Mouse (Mus musculus) heart, embryonic 11.5 days (tissue): ENCODE results near the gene Tarm1. TPM values are rescaled to one million over a fixed set of nuclear protein-coding genes. Genes with fewer than 3 reads are reported as not detected.

Experiments used
- ATAC-seq: fragments of 200-750 bp; cut with Nextera tagmentation; replicated peaks from 2 replicates; pipeline ENCODE4 v1.8.0; 2017; ENCODE audit warnings: moderate library complexity; ENCODE audit not compliant: insufficient number of reproducible peaks, low FRiP score, low TSS enrichment
- H3K27ac ChIP-seq: fragments of 300-500 bp; sonication (generic); 2 replicates; pipeline ENCODE4 v1.5.1; 2014; ENCODE audit warnings: mild to moderate bottlenecking, low read depth, low read length
- H3K27me3 ChIP-seq: fragments of 300-500 bp; sonication (generic); 2 replicates; pipeline ENCODE4 v1.6.1; 2014; ENCODE audit warnings: mild to moderate bottlenecking, low read length, mixed read lengths; ENCODE audit not compliant: control insufficient read depth, insufficient read depth
- H3K36me3 ChIP-seq: fragments of 300-500 bp; sonication (generic); 2 replicates; pipeline ENCODE4 v1.6.1; 2014; ENCODE audit warnings: mild to moderate bottlenecking, low read length, moderate library complexity, mixed read lengths; ENCODE audit not compliant: control insufficient read depth, insufficient read depth
- H3K4me1 ChIP-seq: fragments of 300-500 bp; sonication (generic); 2 replicates; pipeline ENCODE4 v1.6.1; 2014; ENCODE audit warnings: low read length; ENCODE audit not compliant: control insufficient read depth, insufficient read depth
- H3K4me2 ChIP-seq: fragments of 300-500 bp; sonication (generic); 2 replicates; pipeline ENCODE4 v1.6.1; 2014; ENCODE audit warnings: mild to moderate bottlenecking, moderate library complexity
- H3K4me3 ChIP-seq: fragments of 300-500 bp; sonication (generic); 2 replicates; pipeline ENCODE4 v1.5.1; 2014; ENCODE audit warnings: low read depth, low read length
- H3K9ac ChIP-seq: fragments of 300-500 bp; sonication (generic); 2 replicates; pipeline ENCODE4 v1.6.1; 2014; ENCODE audit warnings: mild to moderate bottlenecking, low read depth, low read length, moderate library complexity
- H3K9me3 ChIP-seq: fragments of 300-500 bp; sonication (generic); replicated peaks from 2 replicates; pipeline ENCODE4 v1.6.1; 2016; ENCODE audit warnings: low read length; ENCODE audit not compliant: control insufficient read depth
- WGBS: fragments of 180-500 bp; shearing (Covaris S2); extraction: QIAGEN DNeasy Blood & Tissue Kit; methylation state at CpG from one replicate; pipeline ENCODE4 v1.1.7; 2014; ENCODE audit not compliant: insufficient replicate concordance; 5-methylcytosine and 5-hydroxymethylcytosine counted together
- polyA plus RNA-seq: library from polyadenylated mRNA; unstranded; fragments of >200 nt; fragmentation: Nextera tagmentation; extraction: Ambion mirVana; gene quantifications from 2 replicates; pipeline ENCODE4 v1.2.1, GENCODE M21; 2014

Gene Tarm1
- polyA plus RNA-seq, 1 experiment from 2014 or later = not detected

GRCm38 (mm10) chr7:3463306-3463705 lies 39.1 kb downstream of the Tarm1 start:
- H3K4me1 ChIP-seq = no peaks in the 10 kb centered on the region
- no peak overlapping the region for H3K4me2 ChIP-seq
- ATAC-seq = no peak
- H3K9ac ChIP-seq = no peak overlapping the region
- 79% methylated on average over 4 of the region's 4 CpGs for WGBS
- H3K27ac ChIP-seq = no peak overlapping the region
- no peaks in the 10 kb centered on the region for H3K36me3 ChIP-seq
- H3K4me3 ChIP-seq = no peak overlapping the region
- no peaks in the 10 kb centered on the region for H3K9me3 ChIP-seq
- H3K27me3 ChIP-seq = no peaks in the 10 kb centered on the region

- Histone ChIP-seq H3K4me1 (no peaks in the 10 kb centered on the region), H3K27me3 (no peaks in the 10 kb centered on the region), H3K4me2 (no peak overlapping the region), H3K27ac (no peak overlapping the region), H3K9me3 (no peaks in the 10 kb centered on the region), H3K9ac (no peak overlapping the region), H3K36me3 (no peaks in the 10 kb centered on the region), H3K4me3 (no peak overlapping the region)
- ATAC-seq = no peak
- WGBS = 81% methylated on average over 8 of the region's 8 CpGs
These were observed 42.2 kb downstream of the Tarm1 start for GRCm38 (mm10) chr7:3460261-3460660.

- Histone ChIP-seq H3K4me1 (no peaks in the 10 kb centered on the region), H3K4me2 (no peak overlapping the region), H3K27ac (no peak overlapping the region), H3K36me3 (no peaks in the 10 kb centered on the region), H3K27me3 (no peaks in the 10 kb centered on the region), H3K9ac (no peak overlapping the region), H3K4me3 (no peak overlapping the region), H3K9me3 (no peaks in the 10 kb centered on the region)
- 73% methylated on average over 9 of the region's 9 CpGs for WGBS
- ATAC-seq = no peak
These were observed 44.6 kb downstream of the Tarm1 start for GRCm38 (mm10) chr7:3457841-3458217.

GRCm38 (mm10) chr7:3457111-3457840 lies 45.1 kb downstream of the Tarm1 start:
- Histone ChIP-seq H3K27me3 (no peaks in the 10 kb centered on the region), H3K4me2 (no peak overlapping the region), H3K27ac (no peak overlapping the region), H3K9me3 (no peaks in the 10 kb centered on the region), H3K4me3 (no peak overlapping the region), H3K4me1 (no peaks in the 10 kb centered on the region), H3K9ac (no peak overlapping the region), H3K36me3 (no peaks in the 10 kb centered on the region)
- WGBS = 91% methylated on average over 10 of the region's 10 CpGs
- ATAC-seq = no peak

GRCm38 (mm10) chr7:3453486-3454183 lies 48.8 kb downstream of the Tarm1 start:
- Histone ChIP-seq H3K9me3 (no peaks in the 10 kb centered on the region), H3K4me2 (no peak overlapping the region), H3K4me1 (no peaks in the 10 kb centered on the region), H3K27me3 (no peaks in the 10 kb centered on the region; the same call in 1 of the 2 replicates), H3K9ac (no peak overlapping the region), H3K27ac (no peak overlapping the region), H3K4me3 (no peak overlapping the region), H3K36me3 (no peaks in the 10 kb centered on the region)
- WGBS = 57% methylated on average over 10 of the region's 11 CpGs
- ATAC-seq = no peak

- 41% methylated on average over 12 of the region's 12 CpGs for WGBS
- H3K4me2 ChIP-seq = no peak overlapping the region
These were observed 49.5 kb downstream of the Tarm1 start for GRCm38 (mm10) chr7:3452821-3453485.

GRCm38 (mm10) chr7:3451161-3451560 lies 51.3 kb downstream of the Tarm1 start:
- Histone ChIP-seq H3K27me3 (no peaks in the 10 kb centered on the region; the same call in 1 of the 2 replicates), H3K4me1 (no peaks in the 10 kb centered on the region), H3K27ac (no peak overlapping the region), H3K9ac (no peak overlapping the region), H3K9me3 (no peaks in the 10 kb centered on the region), H3K4me3 (no peak overlapping the region), H3K4me2 (no peak overlapping the region), H3K36me3 (no peaks in the 10 kb centered on the region)
- WGBS = 26% methylated on average over 6 of the region's 6 CpGs
- ATAC-seq = no peak

More at GRCm38 (mm10) chr7:3452821-3453485, 49.5 kb downstream of the Tarm1 start:
- no peak for ATAC-seq
- no peak overlapping the region for H3K27ac ChIP-seq
- no peaks in the 10 kb centered on the region for H3K9me3 ChIP-seq
- no peak overlapping the region for H3K9ac ChIP-seq
- no peak overlapping the region for H3K4me3 ChIP-seq
- no peaks in the 10 kb centered on the region for H3K36me3 ChIP-seq
- H3K4me1 ChIP-seq = no peaks in the 10 kb centered on the region
- no peaks in the 10 kb centered on the region; the same call in 1 of the 2 replicates for H3K27me3 ChIP-seq

GRCm38 (mm10) chr7:3450671-3451070 lies 51.8 kb downstream of the Tarm1 start:
- no peak overlapping the region for H3K4me3 ChIP-seq
- WGBS = 60% methylated on average over 5 of the region's 5 CpGs
- no peaks in the 10 kb centered on the region for H3K4me1 ChIP-seq
- no peaks in the 10 kb centered on the region for H3K36me3 ChIP-seq
- no peak overlapping the region for H3K4me2 ChIP-seq
- no peak for ATAC-seq
- H3K27me3 ChIP-seq = no peaks in the 10 kb centered on the region; the same call in 1 of the 2 replicates
- no peak overlapping the region for H3K27ac ChIP-seq
- H3K9ac ChIP-seq = no peak overlapping the region
- H3K9me3 ChIP-seq = no peaks in the 10 kb centered on the region
